Mouse (Mus musculus): ENCODE results near the gene Olfr1157.

DNA sequence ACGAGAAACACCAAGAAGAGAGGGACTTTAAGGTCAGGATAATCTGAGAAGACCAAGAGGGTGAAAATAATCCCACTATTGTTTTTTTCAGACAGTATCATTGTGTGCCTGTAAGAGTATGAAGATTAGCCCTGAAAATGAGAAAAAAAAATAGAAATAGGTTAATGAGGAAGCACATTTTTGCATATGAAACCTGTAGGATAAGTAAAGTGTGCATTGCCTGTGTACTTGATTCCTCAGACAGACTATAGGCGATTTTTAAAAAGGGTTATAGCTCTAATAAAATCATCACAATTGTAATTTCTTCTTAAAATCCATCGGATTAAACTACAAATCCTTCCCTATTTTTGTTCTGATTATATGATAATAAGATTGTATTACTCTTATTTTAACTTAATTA is 6.5 kb upstream of the Olfr1157 start, which contains the start of gene Olfr74:
- no peak for TF ChIP-seq GATA1 (IDR thresholded peaks at IDR 0.05; ENCODE audit: borderline replicate concordance, low read length)
- no peak for TF ChIP-seq FLI1 (IDR thresholded peaks at IDR 0.05; ENCODE audit: low read length)
